Mouse (Mus musculus) C2C12 (cell line): ENCODE measurements around the gene Sh2d6.

Experiments used
- CEBPB ChIP-seq: IDR thresholded peaks from one replicate; pipeline ENCODE4 v1.6.1; 2011; ENCODE audit warnings: low read depth, mild to moderate bottlenecking, control low read depth, moderate library complexity
- CTCF ChIP-seq: IDR thresholded peaks from one replicate; pipeline ENCODE4 v1.5.1; 2011; ENCODE audit not compliant: control insufficient read depth, insufficient read depth, insufficient read length
- MAX ChIP-seq: IDR thresholded peaks from one replicate; pipeline ENCODE4 v1.6.1; 2011; ENCODE audit warnings: mild to moderate bottlenecking, control low read depth
- USF1 ChIP-seq: IDR thresholded peaks from one replicate; pipeline ENCODE4 v1.6.1; 2011; ENCODE audit warnings: low read depth, mild to moderate bottlenecking, control low read depth, moderate library complexity

GRCm38 (mm10) chr6:72515644-72516043 lies 5.9 kb downstream of the Sh2d6 start:
- TF ChIP-seq CTCF (no peak), CEBPB (no peak), MAX (no peak), USF1 (no peak)
